Mouse (Mus musculus): ENCODE results near the gene Rgs13.

DNA sequence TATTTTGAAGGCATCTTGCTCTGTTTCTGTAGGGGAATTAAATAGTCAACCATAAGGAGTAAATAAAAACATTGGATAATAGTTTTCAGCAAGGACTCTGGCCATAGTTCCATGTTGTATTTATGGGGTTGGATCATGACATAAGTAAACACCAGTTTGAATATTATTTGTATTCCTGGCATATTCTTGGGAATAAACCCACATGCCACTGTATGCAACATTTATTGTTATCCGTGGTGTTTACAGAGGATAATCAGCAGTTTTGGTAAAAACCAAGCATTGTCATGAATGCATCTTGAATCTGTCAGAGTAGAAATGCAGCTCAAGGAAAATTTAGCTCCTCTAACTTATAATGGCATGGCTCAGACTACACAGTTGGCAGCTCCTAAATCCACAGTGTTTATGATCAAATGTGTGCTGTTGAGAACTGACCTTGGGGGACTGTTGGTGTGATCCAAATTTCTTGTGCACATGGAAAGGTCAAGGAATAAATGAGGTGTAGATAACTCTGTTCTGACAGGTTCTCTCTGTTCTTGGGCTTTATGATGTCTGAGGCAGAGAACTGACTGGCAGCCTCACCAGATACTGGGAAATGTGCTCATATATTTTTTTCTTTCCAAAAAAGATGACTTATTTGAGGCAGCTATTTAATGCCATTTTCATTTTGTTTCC, 78.4 kb downstream of the Rgs13 start:
- no peak for TF ChIP-seq CTCF (IDR thresholded peaks at IDR 0.05; ENCODE audit: low read depth, low read length)
- TF ChIP-seq POLR2A (IDR thresholded peaks at IDR 0.05; ENCODE audit: insufficient read depth, low read length): no peak
- no peak for TF ChIP-seq EP300 (IDR thresholded peaks at IDR 0.05; ENCODE audit: insufficient read depth, low read depth, low read length)

All from ES-Bruce4 (cell line).